Mouse (Mus musculus): Measurements from ENCODE around the gene Fbxo46. TPM values are rescaled to one million over a fixed set of nuclear protein-coding genes. Genes with fewer than 3 reads are reported as not detected.

The Fbxo46 gene
- polyA plus RNA-seq, 1 experiment from 2014 or later = 10.1 TPM

- H3K4me1 ChIP-seq (ENCODE audit: control insufficient read depth, insufficient read depth, low read length) = peaks cover 15% of the 10 kb centered on the region
- H3K9ac ChIP-seq (ENCODE audit: low read length) = no peak overlapping the region
- H3K4me2 ChIP-seq (ENCODE audit: low read length) = peak overlapping the region; percentile 38; the same call in 1 of the 2 replicates
- H3K36me3 ChIP-seq (ENCODE audit: control insufficient read depth, insufficient read depth, low read length) = no peaks in the 10 kb centered on the region
- peaks cover 12% of the 10 kb centered on the region; the same call in 1 of the 2 replicates for H3K27me3 ChIP-seq (replicated peaks; ENCODE audit: control insufficient read depth, insufficient read depth, low read length)
- H3K27ac ChIP-seq (ENCODE audit: low read depth, low read length) = no peak overlapping the region
- ATAC-seq = no peak
- DNase-seq (ENCODE audit: low spot score) = no peak
- H3K9me3 ChIP-seq (replicated peaks; ENCODE audit: control insufficient read depth, low read length) = no peaks in the 10 kb centered on the region
- no peak overlapping the region for H3K4me3 ChIP-seq (ENCODE audit: low read depth, low read length)
- WGBS = 35% methylated on average over 12 of the region's 12 CpGs
Observed at GRCm38 (mm10) chr7:19163752-19164151, 44.1 kb downstream of the Fbxo46 start.

DNA sequence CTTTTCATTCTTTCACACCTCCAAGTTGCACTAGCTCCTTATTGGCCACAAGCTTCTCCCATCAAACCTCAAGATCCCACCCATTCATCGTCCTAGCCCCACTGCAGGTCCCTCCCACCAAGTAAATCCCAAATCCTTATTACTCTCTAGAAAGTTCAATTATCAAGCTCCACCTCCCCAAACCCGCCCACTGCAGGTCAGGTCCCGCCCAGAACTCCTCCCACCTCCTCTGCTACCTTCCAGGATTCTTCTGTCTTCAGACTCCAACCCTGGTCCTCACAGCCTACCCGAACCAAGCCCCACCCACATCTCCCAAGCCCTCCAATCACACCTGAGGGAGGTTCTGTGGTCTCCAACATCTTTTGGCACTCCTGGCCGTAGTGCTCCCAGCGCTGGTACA, 44.5 kb downstream of the Fbxo46 start:
- Histone ChIP-seq H3K36me3 (ENCODE audit: control insufficient read depth, insufficient read depth, low read length) (no peaks in the 10 kb centered on the region), H3K4me3 (ENCODE audit: low read depth, low read length) (no peak overlapping the region), H3K27ac (ENCODE audit: low read depth, low read length) (no peak overlapping the region), H3K4me1 (ENCODE audit: control insufficient read depth, insufficient read depth, low read length) (peaks cover 15% of the 10 kb centered on the region), H3K9ac (ENCODE audit: low read length) (no peak overlapping the region), H3K27me3 (replicated peaks; ENCODE audit: control insufficient read depth, insufficient read depth, low read length) (peaks cover 11% of the 10 kb centered on the region; the same call in 1 of the 2 replicates), H3K9me3 (replicated peaks; ENCODE audit: control insufficient read depth, low read length) (no peaks in the 10 kb centered on the region), H3K4me2 (ENCODE audit: low read length) (peak overlapping the region; percentile 38; the same call in 1 of the 2 replicates)
- peak; percentile 29; the same call in 1 of the 2 replicates for ATAC-seq
- peak; percentile 22 for DNase-seq (ENCODE audit: low spot score)
- WGBS = 2% methylated on average over 6 of the region's 6 CpGs

DNA sequence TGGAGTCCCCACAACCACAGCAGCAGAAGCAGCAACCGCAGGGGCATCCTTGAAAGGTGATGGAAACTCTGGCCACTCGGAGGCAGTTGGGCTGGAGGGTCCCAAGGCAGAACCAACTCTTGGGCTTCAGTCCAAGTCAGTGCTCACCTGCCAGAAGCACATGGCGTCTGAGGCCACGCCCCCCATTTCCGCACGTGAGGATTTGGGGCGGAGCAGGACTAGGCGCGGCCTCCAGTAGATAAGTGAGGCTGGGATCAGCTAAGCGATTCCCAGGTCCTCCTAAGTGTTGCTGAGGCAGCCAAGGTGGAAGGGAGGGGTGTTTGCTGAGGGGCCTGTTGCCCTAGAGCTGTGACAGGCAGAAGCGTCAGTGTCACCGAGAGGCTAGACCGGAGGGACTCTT, 45.3 kb downstream of the Fbxo46 start:
- H3K4me3 ChIP-seq (ENCODE audit: low read depth, low read length) = peak overlapping the region; percentile 4; the same call in 1 of the 2 replicates
- H3K36me3 ChIP-seq (ENCODE audit: control insufficient read depth, insufficient read depth, low read length) = no peaks in the 10 kb centered on the region
- H3K9ac ChIP-seq (ENCODE audit: low read length) = no peak overlapping the region
- H3K9me3 ChIP-seq (replicated peaks; ENCODE audit: control insufficient read depth, low read length) = no peaks in the 10 kb centered on the region
- ATAC-seq (no peak), DNase-seq (ENCODE audit: low spot score) (peak; percentile 37)
- H3K4me1 ChIP-seq (ENCODE audit: control insufficient read depth, insufficient read depth, low read length) = peaks cover 8% of the 10 kb centered on the region
- H3K4me2 ChIP-seq (ENCODE audit: low read length) = peak overlapping the region; percentile 38
- WGBS = 3% methylated on average over 13 of the region's 13 CpGs
- H3K27ac ChIP-seq (ENCODE audit: low read depth, low read length) = no peak overlapping the region
- peaks cover 5% of the 10 kb centered on the region; the same call in 1 of the 2 replicates for H3K27me3 ChIP-seq (replicated peaks; ENCODE audit: control insufficient read depth, insufficient read depth, low read length)

DNA sequence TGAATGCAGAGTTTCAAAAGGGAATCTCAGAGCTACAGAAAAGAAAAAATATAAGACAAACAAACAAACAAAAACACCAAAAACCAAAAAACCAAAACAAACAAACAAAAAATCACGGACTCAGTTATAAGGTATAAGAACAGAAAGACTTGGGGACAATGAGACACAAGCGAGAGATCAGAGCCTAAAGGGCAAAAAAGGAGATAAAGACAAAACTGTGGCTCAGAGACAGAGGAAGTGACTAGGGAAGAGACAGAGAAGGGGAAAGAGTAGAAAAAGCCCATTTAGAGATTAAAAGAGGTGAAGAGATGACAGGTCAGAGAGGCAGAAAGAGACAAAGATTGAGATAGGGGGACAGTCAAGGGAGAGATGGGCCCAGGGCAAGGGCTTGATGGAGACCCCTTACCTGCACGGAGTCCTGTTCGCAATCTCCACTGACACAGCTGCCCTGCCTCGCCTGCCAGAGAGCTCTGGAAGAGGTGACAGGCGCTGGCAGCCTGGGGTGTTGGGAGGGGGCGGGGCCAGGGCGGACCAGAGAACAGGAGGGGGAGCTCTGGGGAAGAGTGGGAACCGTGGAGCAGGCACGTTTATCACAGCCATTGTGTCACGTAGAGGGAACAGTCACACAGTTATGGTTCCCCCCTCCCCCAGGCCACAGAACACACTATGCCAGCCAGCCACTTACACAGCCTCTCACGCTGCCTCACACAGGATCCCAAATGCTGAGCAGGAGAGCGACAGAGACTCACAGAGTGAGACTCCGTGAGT, 46.2 kb downstream of the Fbxo46 start, which contains the start of gene Gipr:
TSS of gene Gipr (minus strand) at position 472 of the 768 bp plus-strand sequence.
- peaks cover 5% of the 10 kb centered on the region; the same call in 1 of the 2 replicates for H3K27me3 ChIP-seq (replicated peaks; ENCODE audit: control insufficient read depth, insufficient read depth, low read length)

DNA sequence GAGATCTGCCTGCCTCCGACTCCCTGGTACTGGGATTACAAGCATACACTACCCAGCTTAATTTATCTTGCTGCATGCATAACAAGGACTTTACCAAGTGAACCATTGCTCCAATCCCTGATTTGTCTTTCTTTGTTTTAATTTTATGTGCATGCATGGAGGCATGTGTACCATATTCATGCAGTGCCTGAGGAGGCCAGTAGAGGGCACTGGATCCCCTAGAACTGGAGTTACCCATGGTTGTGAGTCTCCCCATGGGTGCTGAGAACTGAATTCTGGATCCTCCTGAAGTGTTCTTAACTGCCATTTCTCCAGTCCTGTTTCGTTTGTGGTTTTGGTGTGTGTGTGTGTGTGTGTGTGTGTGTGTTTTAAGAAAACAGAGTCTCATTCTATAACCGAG, 47.3 kb downstream of the Fbxo46 start:
- no peak overlapping the region for H3K4me3 ChIP-seq (ENCODE audit: low read depth, low read length)
- 92% methylated on average over 3 of the region's 3 CpGs for WGBS
- no peaks in the 10 kb centered on the region for H3K36me3 ChIP-seq (ENCODE audit: control insufficient read depth, insufficient read depth, low read length)
- no peak overlapping the region for H3K27ac ChIP-seq (ENCODE audit: low read depth, low read length)
- H3K9me3 ChIP-seq (replicated peaks; ENCODE audit: control insufficient read depth, low read length) = no peaks in the 10 kb centered on the region
- no peak overlapping the region for H3K4me2 ChIP-seq (ENCODE audit: low read length)
- DNase-seq (ENCODE audit: low spot score) = no peak
- H3K9ac ChIP-seq (ENCODE audit: low read length) = no peak overlapping the region
- peaks cover 9% of the 10 kb centered on the region for H3K4me1 ChIP-seq (ENCODE audit: control insufficient read depth, insufficient read depth, low read length)
- ATAC-seq = no peak
- H3K27me3 ChIP-seq (replicated peaks; ENCODE audit: control insufficient read depth, insufficient read depth, low read length) = peaks cover 5% of the 10 kb centered on the region; the same call in 1 of the 2 replicates

More for the DNA sequence above, 46.2 kb downstream of the Fbxo46 start, which contains the start of gene Gipr:
- H3K4me2 ChIP-seq (ENCODE audit: low read length) = peak within 1 kb of the TSS; percentile 38
- no peaks in the 10 kb centered on the region for H3K36me3 ChIP-seq (ENCODE audit: control insufficient read depth, insufficient read depth, low read length)
- H3K4me3 ChIP-seq (ENCODE audit: low read depth, low read length) = peak within 1 kb of the TSS; percentile 10
- peak within 1 kb of the TSS; percentile 45 for H3K9ac ChIP-seq (ENCODE audit: low read length)
- peak within 1 kb of the TSS; percentile 44; the same call in 1 of the 2 replicates for H3K27ac ChIP-seq (ENCODE audit: low read depth, low read length)
- peaks cover 7% of the 10 kb centered on the region for H3K4me1 ChIP-seq (ENCODE audit: control insufficient read depth, insufficient read depth, low read length)
- H3K9me3 ChIP-seq (replicated peaks; ENCODE audit: control insufficient read depth, low read length) = no peaks in the 10 kb centered on the region
- WGBS = 12% methylated on average over 14 of the region's 14 CpGs
- ATAC-seq (peak; percentile 66), DNase-seq (ENCODE audit: low spot score) (peak; percentile 62)

- no peak overlapping the region for H3K9ac ChIP-seq (ENCODE audit: low read length)
- H3K4me3 ChIP-seq (ENCODE audit: low read depth, low read length) = no peak overlapping the region
- peaks cover 5% of the 10 kb centered on the region; the same call in 1 of the 2 replicates for H3K27me3 ChIP-seq (replicated peaks; ENCODE audit: control insufficient read depth, insufficient read depth, low read length)
- ATAC-seq (no peak), DNase-seq (ENCODE audit: low spot score) (no peak)
- no peaks in the 10 kb centered on the region for H3K9me3 ChIP-seq (replicated peaks; ENCODE audit: control insufficient read depth, low read length)
- H3K4me2 ChIP-seq (ENCODE audit: low read length) = no peak overlapping the region
- no peaks in the 10 kb centered on the region for H3K36me3 ChIP-seq (ENCODE audit: control insufficient read depth, insufficient read depth, low read length)
- peaks cover 16% of the 10 kb centered on the region for H3K4me1 ChIP-seq (ENCODE audit: control insufficient read depth, insufficient read depth, low read length)
- WGBS = 52% methylated on average over 10 of the region's 10 CpGs
- H3K27ac ChIP-seq (ENCODE audit: low read depth, low read length) = peak overlapping the region; percentile 75; the same call in 1 of the 2 replicates
Observed at GRCm38 (mm10) chr7:19169506-19169905, 49.8 kb downstream of the Fbxo46 start.

- peak overlapping the region; percentile 6; the same call in 1 of the 2 replicates for H3K9ac ChIP-seq (ENCODE audit: low read length)
- DNase-seq (ENCODE audit: low spot score) = peak; percentile 85
- ATAC-seq = peak; percentile 76; the same call in 1 of the 2 replicates
- peak overlapping the region; percentile 75 for H3K27ac ChIP-seq (ENCODE audit: low read depth, low read length)
- WGBS = 62% methylated on average over 8 of the region's 8 CpGs
- H3K27me3 ChIP-seq (replicated peaks; ENCODE audit: control insufficient read depth, insufficient read depth, low read length) = 0 out of 2 replicates have a peak, but pooled peaks cover 3% of the 10 kb centered on the region
- no peaks in the 10 kb centered on the region for H3K36me3 ChIP-seq (ENCODE audit: control insufficient read depth, insufficient read depth, low read length)
- no peak overlapping the region for H3K4me3 ChIP-seq (ENCODE audit: low read depth, low read length)
- no peak overlapping the region for H3K4me2 ChIP-seq (ENCODE audit: low read length)
- H3K9me3 ChIP-seq (replicated peaks; ENCODE audit: control insufficient read depth, low read length) = no peaks in the 10 kb centered on the region
- peaks cover 14% of the 10 kb centered on the region for H3K4me1 ChIP-seq (ENCODE audit: control insufficient read depth, insufficient read depth, low read length)
Observed at GRCm38 (mm10) chr7:19170142-19170541, 50.5 kb downstream of the Fbxo46 start.

- DNase-seq (ENCODE audit: low spot score) (no peak), ATAC-seq (no peak)
- 50% methylated on average over 8 of the region's 8 CpGs for WGBS
- no peak overlapping the region for H3K9ac ChIP-seq (ENCODE audit: low read length)
- H3K27ac ChIP-seq (ENCODE audit: low read depth, low read length) = peak overlapping the region; percentile 15; the same call in 1 of the 2 replicates
- H3K27me3 ChIP-seq (replicated peaks; ENCODE audit: control insufficient read depth, insufficient read depth, low read length) = peaks cover under 1% of the 10 kb centered on the region; the same call in 1 of the 2 replicates
- H3K4me2 ChIP-seq (ENCODE audit: low read length) = no peak overlapping the region
- H3K4me1 ChIP-seq (ENCODE audit: control insufficient read depth, insufficient read depth, low read length) = peaks cover 9% of the 10 kb centered on the region; the same call in 1 of the 2 replicates
- no peaks in the 10 kb centered on the region for H3K36me3 ChIP-seq (ENCODE audit: control insufficient read depth, insufficient read depth, low read length)
- no peak overlapping the region for H3K4me3 ChIP-seq (ENCODE audit: low read depth, low read length)
- no peaks in the 10 kb centered on the region for H3K9me3 ChIP-seq (replicated peaks; ENCODE audit: control insufficient read depth, low read length)
Observed at GRCm38 (mm10) chr7:19171831-19172230, 52.2 kb downstream of the Fbxo46 start.
